Mouse (Mus musculus) induced T-regulatory cell, adult 2 months (primary cell): ENCODE data around the gene Soga1.

Experiments
- DNase-seq: peaks from one replicate; pipeline ENCODE4 v3.0.0-alpha.2; 2012; ENCODE audit warnings: low read depth

The Soga1 gene

GRCm38 (mm10) chr2:157078793-157079700 lies at the start of gene Soga1:
TSS of gene Soga1 (minus strand) at chr2:157079254.
- DNase-seq, result no peak

- no peak for DNase-seq
Observed at GRCm38 (mm10) chr2:157128072-157128471, 49.0 kb upstream of the Soga1 start.

GRCm38 (mm10) chr2:157127370-157127769 lies 48.3 kb upstream of the Soga1 start:
- DNase-seq, result no peak

- DNase-seq, result no peak
Observed at GRCm38 (mm10) chr2:157125246-157125645, 46.2 kb upstream of the Soga1 start.

GRCm38 (mm10) chr2:157121766-157122165 lies 42.7 kb upstream of the Soga1 start:
- DNase-seq, result peak; percentile 67

- peak; percentile 66 for DNase-seq
Observed at GRCm38 (mm10) chr2:157119075-157119474, 40.0 kb upstream of the Soga1 start.

GRCm38 (mm10) chr2:157118556-157118955 lies 39.5 kb upstream of the Soga1 start:
- DNase-seq, result no peak

- peak; percentile 85 for DNase-seq
Observed at GRCm38 (mm10) chr2:157116964-157117363, 37.9 kb upstream of the Soga1 start.

GRCm38 (mm10) chr2:157108236-157108635 lies 29.2 kb upstream of the Soga1 start:
- no peak for DNase-seq

GRCm38 (mm10) chr2:157104454-157104853 lies 25.4 kb upstream of the Soga1 start:
- no peak for DNase-seq

GRCm38 (mm10) chr2:157102256-157102655 lies 23.2 kb upstream of the Soga1 start:
- no peak for DNase-seq

- no peak for DNase-seq
Observed at GRCm38 (mm10) chr2:157101650-157102049, 22.6 kb upstream of the Soga1 start.

GRCm38 (mm10) chr2:157100319-157100605 lies 21.2 kb upstream of the Soga1 start:
- DNase-seq, result no peak

- DNase-seq, result no peak
Observed at GRCm38 (mm10) chr2:157099532-157100318, 20.7 kb upstream of the Soga1 start.

GRCm38 (mm10) chr2:157095005-157095755 lies 16.1 kb upstream of the Soga1 start:
- DNase-seq, result peak; percentile 58

GRCm38 (mm10) chr2:157092024-157092423 lies 13.0 kb upstream of the Soga1 start:
- DNase-seq, result no peak

- no peak for DNase-seq
Observed at GRCm38 (mm10) chr2:157087536-157088317, 8.7 kb upstream of the Soga1 start.

- no peak for DNase-seq
Observed at GRCm38 (mm10) chr2:157086796-157087195, 7.7 kb upstream of the Soga1 start, which contains the start of gene Tldc2. TSS of gene Tldc2 (plus strand) at chr2:157087055.

GRCm38 (mm10) chr2:157084831-157085585 lies 6.0 kb upstream of the Soga1 start:
- DNase-seq, result no peak

- no peak for DNase-seq
Observed at GRCm38 (mm10) chr2:157081960-157082359, 2.9 kb upstream of the Soga1 start.

- DNase-seq, result no peak
Observed at GRCm38 (mm10) chr2:157081331-157081730, 2.3 kb upstream of the Soga1 start.
